Mouse (Mus musculus) cerebral cortex, adult 2 months (tissue): ENCODE measurements around the gene Hip1.

Experiments
- WGBS: fragments of 180-500 bp; shearing (Covaris S2); methylation state at CpG from one replicate; pipeline ENCODE4 v1.1.7; 2018; 5-methylcytosine and 5-hydroxymethylcytosine counted together

Hip1 gene

GRCm38 (mm10) chr5:135544865-135545797, at the start of gene Hip1:
Hip1 (minus strand) TSS chr5:135545120.
- under 1% methylated on average over 46 of the region's 46 CpGs for WGBS

- WGBS = 84% methylated on average over 12 of the region's 12 CpGs
Observed at GRCm38 (mm10) chr5:135589996-135590784, 45.3 kb upstream of the Hip1 start.

GRCm38 (mm10) chr5:135587764-135588163, 42.8 kb upstream of the Hip1 start:
- WGBS = 86% methylated on average over 4 of the region's 4 CpGs

GRCm38 (mm10) chr5:135585691-135586090, 40.8 kb upstream of the Hip1 start:
- 94% methylated on average over 8 of the region's 8 CpGs for WGBS

GRCm38 (mm10) chr5:135582330-135582729, 37.4 kb upstream of the Hip1 start:
- WGBS = 50% methylated on average over 4 of the region's 4 CpGs

- WGBS = 43% methylated on average over 10 of the region's 10 CpGs
Observed at GRCm38 (mm10) chr5:135579331-135579751, 34.4 kb upstream of the Hip1 start.

- WGBS = 82% methylated on average over 4 of the region's 4 CpGs
Observed at GRCm38 (mm10) chr5:135576055-135576454, 31.1 kb upstream of the Hip1 start.

- WGBS = 81% methylated on average over 6 of the region's 6 CpGs
Observed at GRCm38 (mm10) chr5:135573006-135573405, 28.1 kb upstream of the Hip1 start, which contains the start of gene Ccl24. Ccl24 (minus strand) TSS chr5:135573049.

- WGBS = 39% methylated on average over 6 of the region's 6 CpGs
Observed at GRCm38 (mm10) chr5:135568698-135569097, 23.8 kb upstream of the Hip1 start.

- 94% methylated on average over 6 of the region's 6 CpGs for WGBS
Observed at GRCm38 (mm10) chr5:135567556-135568265, 22.8 kb upstream of the Hip1 start.

GRCm38 (mm10) chr5:135563469-135563868, 18.5 kb upstream of the Hip1 start, which contains the start of gene Ccl26:
Ccl26 (minus strand) TSS chr5:135563569.
- 84% methylated on average over 3 of the region's 3 CpGs for WGBS

- 45% methylated on average over 3 of the region's 3 CpGs for WGBS
Observed at GRCm38 (mm10) chr5:135557671-135558070, 12.8 kb upstream of the Hip1 start.

GRCm38 (mm10) chr5:135557051-135557450, 12.1 kb upstream of the Hip1 start:
- 77% methylated on average over 4 of the region's 4 CpGs for WGBS

GRCm38 (mm10) chr5:135556259-135556658, 11.3 kb upstream of the Hip1 start:
- 90% methylated on average over 3 of the region's 4 CpGs for WGBS

GRCm38 (mm10) chr5:135551591-135551990, 6.7 kb upstream of the Hip1 start:
- WGBS = 76% methylated on average over 3 of the region's 3 CpGs

- WGBS = 28% methylated on average over 3 of the region's 3 CpGs
Observed at GRCm38 (mm10) chr5:135550910-135551309, 6.0 kb upstream of the Hip1 start.

- WGBS = 94% methylated on average over 2 of the region's 2 CpGs
Observed at GRCm38 (mm10) chr5:135547990-135548389, 3.1 kb upstream of the Hip1 start.

GRCm38 (mm10) chr5:135544032-135544558, 825 bp downstream of the Hip1 start:
- WGBS = 4% methylated on average over 15 of the region's 15 CpGs

GRCm38 (mm10) chr5:135537794-135538214, 7.1 kb downstream of the Hip1 start:
- WGBS = 77% methylated on average over 10 of the region's 10 CpGs

- WGBS = 75% methylated on average over 4 of the region's 4 CpGs
Observed at GRCm38 (mm10) chr5:135537326-135537725, 7.6 kb downstream of the Hip1 start.

- WGBS = 61% methylated on average over 10 of the region's 10 CpGs
Observed at GRCm38 (mm10) chr5:135533431-135533830, 11.5 kb downstream of the Hip1 start.
